Mouse (Mus musculus): ENCODE data around the gene Gm4985.
"Not testable (repeated sequence)": the region's sequence is repeated elsewhere in the genome, so short reads cannot be mapped to it uniquely, and the experiment has no call there.

The Gm4985 gene

DNA sequence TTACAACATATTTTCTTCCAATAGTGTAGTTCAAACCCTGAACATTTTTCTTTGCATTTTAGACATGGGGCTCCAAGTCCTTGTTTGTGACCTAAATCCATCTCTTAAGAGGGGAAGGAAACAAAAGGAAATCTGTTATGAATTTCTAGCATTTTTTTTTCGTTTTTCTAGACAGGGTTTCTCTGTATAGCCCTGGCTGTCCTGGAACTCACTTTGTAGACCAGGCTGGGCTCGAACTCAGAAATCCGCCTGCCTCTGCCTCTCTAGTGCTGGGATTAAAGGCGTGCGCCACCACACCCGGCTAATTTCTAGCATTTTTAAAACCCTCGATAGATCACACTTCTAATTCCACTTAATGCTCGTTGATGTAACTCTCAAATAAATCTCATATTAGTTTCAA lies at the start of gene Gm4985:
Gene Gm4985, minus strand, starts transcription at position 101 of the 400 bp plus-strand sequence.
- DNase-seq = not testable (repeated sequence)

GRCm38 (mm10) chrX:23954161-23954560 lies 4.6 kb downstream of the Gm4985 start:
- no peak for DNase-seq
